Mouse (Mus musculus): Measurements from ENCODE around the gene Dzip1. TPM values are rescaled to one million over a fixed set of nuclear protein-coding genes. Genes with fewer than 3 reads are reported as not detected.

Gene Dzip1
- total RNA-seq, 1 experiment from 2014 or later = 22.7 TPM

- DNase-seq = no peak
Observed at GRCm38 (mm10) chr14:118868102-118868724, 57.0 kb downstream of the Dzip1 start.

- no peak for DNase-seq
Observed at GRCm38 (mm10) chr14:118867366-118867765, 57.9 kb downstream of the Dzip1 start.

- no peak for DNase-seq
Observed at GRCm38 (mm10) chr14:118866014-118866811, 59.0 kb downstream of the Dzip1 start.

GRCm38 (mm10) chr14:118864905-118865304, 60.4 kb downstream of the Dzip1 start:
- no peak for DNase-seq

GRCm38 (mm10) chr14:118862253-118862652, 63.0 kb downstream of the Dzip1 start:
- DNase-seq = no peak

GRCm38 (mm10) chr14:118858318-118858717, 66.9 kb downstream of the Dzip1 start:
- no peak for DNase-seq

- DNase-seq = no peak
Observed at GRCm38 (mm10) chr14:118856563-118856962, 68.7 kb downstream of the Dzip1 start.

- no peak for DNase-seq
Observed at GRCm38 (mm10) chr14:118855141-118855800, 70.0 kb downstream of the Dzip1 start.

- peak; percentile 54 for DNase-seq
Observed at GRCm38 (mm10) chr14:118854371-118855114, 70.7 kb downstream of the Dzip1 start.

GRCm38 (mm10) chr14:118851496-118852107, 73.7 kb downstream of the Dzip1 start:
- DNase-seq = no peak

- DNase-seq = no peak
Observed at GRCm38 (mm10) chr14:118850696-118851035, 74.6 kb downstream of the Dzip1 start.

GRCm38 (mm10) chr14:118850011-118850695, 75.1 kb downstream of the Dzip1 start:
- no peak for DNase-seq

GRCm38 (mm10) chr14:118848171-118848570, 77.1 kb downstream of the Dzip1 start:
- DNase-seq = no peak

GRCm38 (mm10) chr14:118846834-118847233, 78.4 kb downstream of the Dzip1 start:
- no peak for DNase-seq

GRCm38 (mm10) chr14:118842353-118842752, 82.9 kb downstream of the Dzip1 start:
- no peak for DNase-seq

GRCm38 (mm10) chr14:118840027-118840426, 85.2 kb downstream of the Dzip1 start:
- no peak for DNase-seq

GRCm38 (mm10) chr14:118839416-118839815, 85.8 kb downstream of the Dzip1 start:
- DNase-seq = no peak

GRCm38 (mm10) chr14:118838556-118839120, 86.6 kb downstream of the Dzip1 start:
- no peak for DNase-seq

- no peak for DNase-seq
Observed at GRCm38 (mm10) chr14:118836754-118837153, 88.5 kb downstream of the Dzip1 start.

GRCm38 (mm10) chr14:118836145-118836544, 89.1 kb downstream of the Dzip1 start:
- DNase-seq = no peak

- DNase-seq = no peak
Observed at GRCm38 (mm10) chr14:118834313-118834712, 90.9 kb downstream of the Dzip1 start.
